Mouse (Mus musculus) limb, embryonic 10.5 days (tissue): ENCODE data around the gene Cdyl2. TPM values are rescaled to one million over a fixed set of nuclear protein-coding genes. Genes with fewer than 3 reads are reported as not detected.

Experiments used
- DNase-seq: peaks from one replicate; pipeline ENCODE4 v3.0.0-alpha.2; 2017; ENCODE audit warnings: low spot score
- H3K27ac ChIP-seq: fragments of 300-500 bp; sonication (generic); 2 replicates; pipeline ENCODE4 v1.5.1; 2016; ENCODE audit warnings: mild to moderate bottlenecking
- H3K27me3 ChIP-seq: fragments of 300-500 bp; sonication (generic); 2 replicates; pipeline ENCODE4 v1.6.1; 2016; ENCODE audit warnings: low read depth, mild to moderate bottlenecking; ENCODE audit not compliant: poor library complexity, severe bottlenecking
- H3K36me3 ChIP-seq: fragments of 300-500 bp; sonication (generic); 2 replicates; pipeline ENCODE4 v1.6.1; 2016; ENCODE audit warnings: mild to moderate bottlenecking, moderate library complexity
- H3K4me1 ChIP-seq: fragments of 300-500 bp; sonication (generic); 2 replicates; pipeline ENCODE4 v1.6.1; 2016
- H3K4me3 ChIP-seq: fragments of 300-500 bp; sonication (generic); 2 replicates; pipeline ENCODE4 v1.5.1; 2016; ENCODE audit warnings: mild to moderate bottlenecking, moderate library complexity
- H3K9me3 ChIP-seq: fragments of 300-500 bp; sonication (generic); replicated peaks from 2 replicates; pipeline ENCODE4 v1.6.1; 2016; ENCODE audit warnings: mild to moderate bottlenecking
- WGBS: fragments of 180-500 bp; shearing (Covaris S2); methylation state at CpG from one replicate; pipeline ENCODE4 v1.1.7; 2016; 5-methylcytosine and 5-hydroxymethylcytosine counted together
- polyA plus RNA-seq: library from polyadenylated mRNA; unstranded; fragments of >200 nt; fragmentation: Nextera tagmentation; extraction: Ambion mirVana; gene quantifications from 2 replicates; pipeline ENCODE4 v1.2.1, GENCODE M21; 2016

The Cdyl2 gene
- polyA plus RNA-seq, 1 experiment from 2014 or later, result 5.3 TPM

GRCm38 (mm10) chr8:116630066-116630465 lies 102.7 kb downstream of the Cdyl2 start:
- no peaks in the 10 kb centered on the region for H3K27me3 ChIP-seq
- H3K9me3 ChIP-seq, result no peaks in the 10 kb centered on the region
- no peaks in the 10 kb centered on the region for H3K36me3 ChIP-seq
- H3K4me1 ChIP-seq, result no peaks in the 10 kb centered on the region
- no peak overlapping the region for H3K4me3 ChIP-seq
- 47% methylated on average over 11 of the region's 11 CpGs for WGBS
- DNase-seq, result no peak
- H3K27ac ChIP-seq, result no peak overlapping the region

GRCm38 (mm10) chr8:116628975-116629374 lies 103.8 kb downstream of the Cdyl2 start:
- Histone ChIP-seq H3K4me1 (no peaks in the 10 kb centered on the region), H3K36me3 (no peaks in the 10 kb centered on the region), H3K4me3 (no peak overlapping the region), H3K27me3 (no peaks in the 10 kb centered on the region), H3K27ac (no peak overlapping the region), H3K9me3 (no peaks in the 10 kb centered on the region)
- WGBS, result 84% methylated on average over 7 of the region's 7 CpGs
- no peak for DNase-seq

- no peak overlapping the region for H3K27ac ChIP-seq
- no peaks in the 10 kb centered on the region for H3K27me3 ChIP-seq
- 96% methylated on average over 2 of the region's 2 CpGs for WGBS
- no peaks in the 10 kb centered on the region for H3K4me1 ChIP-seq
- no peak for DNase-seq
- no peaks in the 10 kb centered on the region for H3K36me3 ChIP-seq
- H3K4me3 ChIP-seq, result no peak overlapping the region
- no peaks in the 10 kb centered on the region for H3K9me3 ChIP-seq
These were observed 104.8 kb downstream of the Cdyl2 start for GRCm38 (mm10) chr8:116627854-116628479.

- Histone ChIP-seq H3K27me3 (no peaks in the 10 kb centered on the region), H3K4me1 (no peaks in the 10 kb centered on the region; the same call in 1 of the 2 replicates), H3K4me3 (no peak overlapping the region), H3K27ac (no peak overlapping the region), H3K36me3 (no peaks in the 10 kb centered on the region), H3K9me3 (no peaks in the 10 kb centered on the region)
- no peak for DNase-seq
- WGBS, result 94% methylated on average over 11 of the region's 11 CpGs
These were observed 109.2 kb downstream of the Cdyl2 start for GRCm38 (mm10) chr8:116623591-116623990.

- H3K9me3 ChIP-seq, result no peaks in the 10 kb centered on the region
- H3K27ac ChIP-seq, result no peak overlapping the region
- no peak for DNase-seq
- no peaks in the 10 kb centered on the region for H3K36me3 ChIP-seq
- 81% methylated on average over 9 of the region's 9 CpGs for WGBS
- H3K4me3 ChIP-seq, result no peak overlapping the region
- no peaks in the 10 kb centered on the region for H3K27me3 ChIP-seq
- no peaks in the 10 kb centered on the region; the same call in 1 of the 2 replicates for H3K4me1 ChIP-seq
These were observed 110.5 kb downstream of the Cdyl2 start for GRCm38 (mm10) chr8:116622326-116622725.

GRCm38 (mm10) chr8:116621158-116621961 lies 111.4 kb downstream of the Cdyl2 start:
- WGBS, result 71% methylated on average over 21 of the region's 21 CpGs
- Histone ChIP-seq H3K4me3 (no peak overlapping the region), H3K36me3 (no peaks in the 10 kb centered on the region), H3K27ac (no peak overlapping the region), H3K4me1 (no peaks in the 10 kb centered on the region; the same call in 1 of the 2 replicates), H3K9me3 (no peaks in the 10 kb centered on the region), H3K27me3 (no peaks in the 10 kb centered on the region)
- no peak for DNase-seq

- Histone ChIP-seq H3K4me1 (no peaks in the 10 kb centered on the region; the same call in 1 of the 2 replicates), H3K9me3 (no peaks in the 10 kb centered on the region), H3K4me3 (no peak overlapping the region), H3K36me3 (no peaks in the 10 kb centered on the region), H3K27ac (no peak overlapping the region), H3K27me3 (no peaks in the 10 kb centered on the region)
- 82% methylated on average over 19 of the region's 19 CpGs for WGBS
- DNase-seq, result no peak
These were observed 113.0 kb downstream of the Cdyl2 start for GRCm38 (mm10) chr8:116619686-116620320.

GRCm38 (mm10) chr8:116619221-116619620 lies 113.6 kb downstream of the Cdyl2 start:
- WGBS, result 89% methylated on average over 5 of the region's 5 CpGs
- Histone ChIP-seq H3K4me1 (no peaks in the 10 kb centered on the region; the same call in 1 of the 2 replicates), H3K36me3 (no peaks in the 10 kb centered on the region), H3K4me3 (no peak overlapping the region), H3K27ac (no peak overlapping the region), H3K9me3 (no peaks in the 10 kb centered on the region), H3K27me3 (no peaks in the 10 kb centered on the region)
- no peak for DNase-seq

- Histone ChIP-seq H3K27me3 (no peaks in the 10 kb centered on the region), H3K36me3 (no peaks in the 10 kb centered on the region), H3K4me1 (no peaks in the 10 kb centered on the region; the same call in 1 of the 2 replicates), H3K4me3 (no peak overlapping the region), H3K27ac (no peak overlapping the region), H3K9me3 (no peaks in the 10 kb centered on the region)
- 87% methylated on average over 10 of the region's 10 CpGs for WGBS
- DNase-seq, result no peak
These were observed 114.0 kb downstream of the Cdyl2 start for GRCm38 (mm10) chr8:116618797-116619196.

GRCm38 (mm10) chr8:116617891-116618290 lies 114.9 kb downstream of the Cdyl2 start:
- Histone ChIP-seq H3K4me3 (no peak overlapping the region), H3K27me3 (no peaks in the 10 kb centered on the region), H3K4me1 (no peaks in the 10 kb centered on the region; the same call in 1 of the 2 replicates), H3K27ac (no peak overlapping the region), H3K9me3 (no peaks in the 10 kb centered on the region), H3K36me3 (no peaks in the 10 kb centered on the region)
- DNase-seq, result no peak
- WGBS, result 90% methylated on average over 4 of the region's 4 CpGs

- H3K27ac ChIP-seq, result no peak overlapping the region
- DNase-seq, result no peak
These were observed 116.4 kb downstream of the Cdyl2 start for GRCm38 (mm10) chr8:116616369-116616768.

GRCm38 (mm10) chr8:116614901-116615300 lies 117.9 kb downstream of the Cdyl2 start:
- WGBS, result 92% methylated on average over 7 of the region's 7 CpGs
- no peaks in the 10 kb centered on the region for H3K36me3 ChIP-seq
- no peak for DNase-seq
- H3K27ac ChIP-seq, result no peak overlapping the region
- no peaks in the 10 kb centered on the region for H3K27me3 ChIP-seq
- H3K9me3 ChIP-seq, result no peaks in the 10 kb centered on the region
- no peak overlapping the region for H3K4me3 ChIP-seq
- no peaks in the 10 kb centered on the region for H3K4me1 ChIP-seq

More at GRCm38 (mm10) chr8:116616369-116616768, 116.4 kb downstream of the Cdyl2 start:
- Histone ChIP-seq H3K27me3 (no peaks in the 10 kb centered on the region), H3K4me1 (no peaks in the 10 kb centered on the region), H3K36me3 (no peaks in the 10 kb centered on the region), H3K9me3 (no peaks in the 10 kb centered on the region), H3K4me3 (no peak overlapping the region)

- Histone ChIP-seq H3K4me3 (no peak overlapping the region), H3K36me3 (no peaks in the 10 kb centered on the region), H3K27ac (no peak overlapping the region), H3K27me3 (no peaks in the 10 kb centered on the region), H3K4me1 (no peaks in the 10 kb centered on the region), H3K9me3 (no peaks in the 10 kb centered on the region)
- DNase-seq, result no peak
- 38% methylated on average over 13 of the region's 13 CpGs for WGBS
These were observed 126.6 kb downstream of the Cdyl2 start for GRCm38 (mm10) chr8:116606171-116606570.
